Mouse (Mus musculus) CH12.LX (cell line): Measurements from ENCODE around the gene Tdrd12. TPM values are rescaled to one million over a fixed set of nuclear protein-coding genes. Genes with fewer than 3 reads are reported as not detected.

Experiments
- DNase-seq: peaks from one replicate; pipeline ENCODE4 v3.0.0-alpha.2; 2013; ENCODE audit errors: extremely low read depth
- H3K27ac ChIP-seq: 2 replicates; pipeline ENCODE4 v1.5.1; 2012; ENCODE audit warnings: low read depth, mild to moderate bottlenecking, control low read depth, moderate library complexity; ENCODE audit not compliant: insufficient read depth
- H3K27me3 ChIP-seq: replicated peaks from 2 replicates; pipeline ENCODE3; 2012; ENCODE audit warnings: inconsistent platforms
- H3K36me3 ChIP-seq, 2 experiments: replicated peaks in 1 of 2; 2 replicates each; pipeline versions ENCODE3 to v1.6.1; 2012; ENCODE audit warnings: inconsistent platforms in 1 of 2, low read length in 1 of 2, mild to moderate bottlenecking in 1 of 2, mixed read lengths in 1 of 2, moderate library complexity in 1 of 2; ENCODE audit not compliant: control insufficient read depth in 1 of 2, insufficient read depth in 1 of 2
- H3K4me1 ChIP-seq, 2 experiments: 2 replicates each; pipeline ENCODE4 v1.6.1; 2012; ENCODE audit warnings: inconsistent platforms in 1 of 2, moderate library complexity in 1 of 2; ENCODE audit not compliant: insufficient read depth in 2 of 2, control insufficient read depth in 1 of 2
- H3K4me2 ChIP-seq: 2 replicates; pipeline ENCODE4 v1.6.1; 2012; ENCODE audit warnings: low read depth, mild to moderate bottlenecking, control low read depth; ENCODE audit not compliant: poor library complexity, insufficient read depth, severe bottlenecking
- H3K4me3 ChIP-seq, 3 experiments: fragments of 150-350 bp in 1 of 3; sonication (generic) in 1 of 3; replicated peaks in 1 of 3; 2 replicates each; pipeline versions ENCODE3 to v1.5.1; 2011 to 2012; ENCODE audit warnings: low read depth in 2 of 3, low read length in 2 of 3, mild to moderate bottlenecking in 2 of 3, moderate library complexity in 2 of 3, control low read depth in 1 of 3, improper control_type of control experiment in 1 of 3, inconsistent platforms in 1 of 3, mixed read lengths in 1 of 3; ENCODE audit not compliant: poor library complexity in 1 of 3
- H3K79me2 ChIP-seq: replicated peaks from 2 replicates; pipeline ENCODE4 v1.6.1; 2012; ENCODE audit warnings: mild to moderate bottlenecking, moderate library complexity; ENCODE audit not compliant: control insufficient read depth, poor library complexity, insufficient read depth, severe bottlenecking; ENCODE audit errors: extremely low read depth
- H3K9ac ChIP-seq: 2 replicates; pipeline ENCODE4 v1.6.1; 2012; ENCODE audit warnings: low read depth, mild to moderate bottlenecking, control low read depth, moderate library complexity; ENCODE audit not compliant: insufficient read depth
- H3K9me3 ChIP-seq: replicated peaks from 2 replicates; pipeline ENCODE3; 2012; ENCODE audit warnings: low read length, inconsistent platforms, mixed read lengths
- CHD1 ChIP-seq: IDR thresholded peaks from 2 replicates; pipeline ENCODE4 v1.6.1; 2012; ENCODE audit warnings: low read depth, low read length, improper control_type of control experiment, inconsistent platforms
- CHD2 ChIP-seq: IDR thresholded peaks from 2 replicates; pipeline ENCODE4 v1.6.1; 2011; ENCODE audit warnings: low read length, improper control_type of control experiment
- CTCF ChIP-seq, 2 experiments: IDR thresholded peaks in 1 of 2; conservative IDR thresholded peaks in 1 of 2; 2 replicates each; pipeline ENCODE4 v1.5.1; 2011 to 2012; ENCODE audit warnings: low read depth in 2 of 2, low read length in 2 of 2, improper control_type of control experiment in 1 of 2, inconsistent platforms in 1 of 2, mild to moderate bottlenecking in 1 of 2, moderate library complexity in 1 of 2
- EP300 ChIP-seq: IDR thresholded peaks from 2 replicates; pipeline ENCODE4 v1.6.1; 2011; ENCODE audit warnings: low read length, improper control_type of control experiment
- HCFC1 ChIP-seq: IDR thresholded peaks from 2 replicates; pipeline ENCODE4 v1.6.1; 2012; ENCODE audit warnings: low read depth, mild to moderate bottlenecking, inconsistent platforms, low read length, improper control_type of control experiment
- JUND ChIP-seq: conservative IDR thresholded peaks from 2 replicates; pipeline ENCODE4 v1.6.1; 2011; ENCODE audit warnings: low read depth, low read length, improper control_type of control experiment
- KAT2A ChIP-seq: IDR thresholded peaks from 2 replicates; pipeline ENCODE4 v1.6.1; 2012; ENCODE audit warnings: low read length, improper control_type of control experiment, inconsistent platforms; ENCODE audit not compliant: insufficient replicate concordance
- MAZ ChIP-seq: IDR thresholded peaks from 2 replicates; pipeline ENCODE4 v1.6.1; 2012; ENCODE audit warnings: low read depth, mild to moderate bottlenecking, inconsistent platforms, low read length, improper control_type of control experiment, moderate library complexity
- MXI1 ChIP-seq: IDR thresholded peaks from 2 replicates; pipeline ENCODE4 v1.6.1; 2011; ENCODE audit warnings: mild to moderate bottlenecking, low read depth, low read length, improper control_type of control experiment
- MYC ChIP-seq: IDR thresholded peaks from 2 replicates; pipeline ENCODE4 v1.6.1; 2011; ENCODE audit warnings: low read depth, mild to moderate bottlenecking, improper control_type of control experiment, low read length
- NRF1 ChIP-seq: IDR thresholded peaks from 2 replicates; pipeline ENCODE4 v1.6.1; 2014; ENCODE audit warnings: low read depth, mild to moderate bottlenecking, inconsistent platforms, low read length, improper control_type of control experiment, moderate library complexity
- PAX5 ChIP-seq: IDR thresholded peaks from 2 replicates; pipeline ENCODE4 v1.6.1; 2012; ENCODE audit warnings: low read length, inconsistent platforms, mixed read lengths
- POLR2AphosphoS2 ChIP-seq: IDR thresholded peaks from 2 replicates; pipeline ENCODE4 v1.6.1; 2011; ENCODE audit warnings: low read depth, low read length, improper control_type of control experiment
- RAD21 ChIP-seq: IDR thresholded peaks from 2 replicates; pipeline ENCODE4 v1.6.1; 2011; ENCODE audit warnings: low read depth, mild to moderate bottlenecking, low read length, improper control_type of control experiment, moderate library complexity
- SIN3A ChIP-seq: IDR thresholded peaks from 2 replicates; pipeline ENCODE4 v1.6.1; 2012; ENCODE audit warnings: low read length, improper control_type of control experiment, inconsistent platforms
- SMC3 ChIP-seq: IDR thresholded peaks from 2 replicates; pipeline ENCODE4 v1.6.1; 2011; ENCODE audit warnings: low read depth, low read length, improper control_type of control experiment
- UBTF ChIP-seq: IDR thresholded peaks from 2 replicates; pipeline ENCODE4 v1.6.1; 2012; ENCODE audit warnings: low read depth, mild to moderate bottlenecking, inconsistent platforms, low read length, improper control_type of control experiment, moderate library complexity
- USF2 ChIP-seq: conservative IDR thresholded peaks from 2 replicates; pipeline ENCODE4 v1.6.1; 2011; ENCODE audit warnings: low read depth, low read length, improper control_type of control experiment
- ZC3H11A ChIP-seq: IDR thresholded peaks from 2 replicates; pipeline ENCODE4 v1.6.1; 2012; ENCODE audit warnings: low read depth, mild to moderate bottlenecking, inconsistent platforms, low read length, improper control_type of control experiment
- ZKSCAN1 ChIP-seq: IDR thresholded peaks from 2 replicates; pipeline ENCODE4 v1.6.1; 2012; ENCODE audit warnings: low read depth, inconsistent platforms, low read length, improper control_type of control experiment, borderline replicate concordance
- ZNF384 ChIP-seq: IDR thresholded peaks from 2 replicates; pipeline ENCODE4 v1.6.1; 2012; ENCODE audit warnings: low read depth, low read length, improper control_type of control experiment, inconsistent platforms
- dilution Hi-C: fragments of 300-500 bp; cut with MboI; formaldehyde crosslinking; loops from 2 replicates; pipeline ENCODE4 v1.14.3; 2020; ENCODE audit warnings: low sequenced_read_pairs; ENCODE audit not compliant: extremely low pct_unique_long_range_greater_than_20kb, extremely low pct_ligation_motif_present
- in situ Hi-C: fragments of 300-500 bp; cut with MboI; formaldehyde crosslinking; loops from 3 replicates; pipeline ENCODE4 v1.14.3; 2019; ENCODE audit warnings: low sequenced_read_pairs, low pct_ligation_motif_present, low pct_unique_long_range_greater_than_20kb, mixed read lengths
- polyA plus RNA-seq: library from polyadenylated mRNA; unstranded; fragments of >175 nt; gene quantifications from 2 replicates; pipeline ENCODE4 v1.2.1, GENCODE M21; 2012; ENCODE audit warnings: low read depth; ENCODE audit not compliant: insufficient read length
- total RNA-seq, 2 experiments: library from RNA; depleted of rRNA; stranded (reverse); fragments of 300-350 nt in 1 of 2; fragments of >200 nt in 1 of 2; gene quantifications; 2 replicates each; pipeline ENCODE4 v1.2.3; 2012 to 2014

The Tdrd12 gene
- total RNA-seq (2012; rRNA removed) (0.08 TPM in 1 of 2 replicates, not detected in the other), total RNA-seq (2014; rRNA removed) (0.21 TPM in 1 of 2 replicates, not detected in the other), polyA plus RNA-seq (0.19 and 0.42 TPM in 2 replicates)

DNA sequence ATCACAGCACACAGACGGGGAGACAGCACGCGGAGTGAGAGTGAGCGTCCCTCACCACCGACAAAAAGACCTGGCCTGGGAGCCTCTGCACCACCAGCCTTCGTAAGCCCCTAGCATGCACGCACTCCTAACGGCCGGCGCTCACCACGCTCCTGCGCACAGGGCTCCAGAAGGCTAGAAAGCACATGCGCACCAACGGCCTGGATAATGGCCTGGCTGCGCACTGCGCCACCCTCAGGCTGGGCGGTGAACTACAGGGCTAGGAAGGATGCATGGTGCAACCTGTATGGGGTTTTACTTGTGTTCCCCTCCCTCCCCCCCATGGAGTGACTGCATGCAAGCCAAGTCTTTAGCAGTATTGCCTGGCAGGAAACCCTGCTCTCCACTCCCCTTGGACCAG, at the start of gene Tdrd12:
Tdrd12 (minus strand) TSS at position 184 of the 400 bp plus-strand sequence.
- Histone ChIP-seq H3K36me3 (no peaks in the 10 kb centered on the region), H3K4me2 (no peak within 1 kb of the TSS), H3K9ac (no peak within 1 kb of the TSS), H3K27me3 (no peaks in the 10 kb centered on the region), H3K27ac (no peak within 1 kb of the TSS), H3K79me2 (no peaks in the 10 kb centered on the region), H3K4me3 (no peak within 1 kb of the TSS)
- in situ Hi-C loops, result no loop called here
- dilution Hi-C loops, result no loop called here
- TF ChIP-seq PAX5, result no peak
- TF ChIP-seq CTCF (conservative IDR thresholded peaks at IDR 0.05 in 1 of 2, IDR thresholded peaks at IDR 0.05 in 1 of 2; ENCODE audit: low read depth in 2 of 2, low read length in 2 of 2), result peak; percentile 16 to 41; a peak in 2 of 4 replicates
- TF ChIP-seq, all 38 proteins: peak for 1
- Histone ChIP-seq H3K4me1 (peaks cover 0 to 6% of the 10 kb centered on the region in 2 experiments; a peak in 1 of 4 replicates), H3K9me3 (no peaks in the 10 kb centered on the region)
- peak; percentile 18 for DNase-seq

GRCm38 (mm10) chr7:35586906-35587445, 49.4 kb upstream of the Tdrd12 start:
- dilution Hi-C loops, result no loop called here

DNA sequence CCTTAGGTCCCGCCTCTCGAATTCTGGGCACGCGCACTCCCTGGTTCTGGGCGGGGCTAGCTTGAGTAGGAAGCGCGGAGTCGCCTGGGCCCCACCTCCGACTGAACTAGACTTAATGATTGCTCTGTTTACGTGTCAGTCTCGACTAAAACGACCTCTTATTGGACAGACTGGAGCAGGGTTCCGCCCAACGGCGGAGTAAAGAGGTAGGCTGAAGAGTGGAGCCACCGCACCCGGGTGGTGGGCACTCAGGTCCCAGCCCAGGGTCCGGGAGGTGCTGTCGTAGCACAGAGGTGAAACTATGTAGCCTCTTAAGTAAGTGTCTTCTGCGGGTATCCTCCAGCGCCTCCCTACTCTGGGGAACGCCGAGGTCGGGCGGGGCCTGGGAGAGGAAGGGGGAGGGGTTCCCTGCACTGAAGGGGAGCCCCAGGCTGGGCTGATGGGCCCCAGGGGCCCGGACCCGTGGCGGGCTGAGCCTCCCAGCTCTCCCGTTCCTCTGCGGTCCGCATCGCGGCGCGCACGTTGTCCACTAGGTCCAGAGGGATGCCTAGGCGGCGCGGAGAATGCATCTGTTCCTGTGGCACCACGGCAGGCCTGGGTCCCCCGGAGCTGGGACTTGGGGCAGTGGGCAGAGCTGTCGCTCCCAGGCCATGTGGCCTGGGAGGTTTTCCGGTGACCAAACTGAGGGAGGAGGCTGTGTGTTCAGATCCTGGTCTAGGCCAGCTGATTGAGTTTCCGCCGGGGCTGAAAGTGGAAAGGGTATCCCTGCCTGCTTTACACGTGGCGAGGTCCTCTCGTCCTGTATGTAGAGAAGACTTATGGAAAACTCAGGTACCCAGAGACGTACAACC, 48.7 kb upstream of the Tdrd12 start, which contains the start of gene Ankrd27:
Ankrd27 (plus strand) TSS at position 190 of the 851 bp plus-strand sequence.
- Histone ChIP-seq H3K4me1 (peaks cover 8 to 34% of the 10 kb centered on the region in 2 experiments), H3K4me2 (peak within 1 kb of the TSS; percentile 89), H3K9me3 (peaks cover 4% of the 10 kb centered on the region), H3K36me3 (peaks cover 0 to 12% of the 10 kb centered on the region in 2 experiments), H3K4me3 (peak within 1 kb of the TSS; percentile 77 to 80 (median 79)), H3K27ac (no peak within 1 kb of the TSS), H3K27me3 (peaks cover 19% of the 10 kb centered on the region), H3K9ac (peak within 1 kb of the TSS; percentile 55), H3K79me2 (peaks cover 4% of the 10 kb centered on the region; the same call in 1 of the 2 replicates)
- dilution Hi-C loops (no loop called here), in situ Hi-C loops (loop anchor here (5.0 kb wide), 1 partner anchor 41 kb away; no protein-coding TSS in a partner anchor)
- peak; percentile 97 for DNase-seq
- no peak for TF ChIP-seq CHD1
- TF ChIP-seq MXI1, result 0 out of 2 replicates have a peak, but pooled peaks have one; percentile 38
- peak; percentile 79 for TF ChIP-seq NRF1
- TF ChIP-seq ZKSCAN1, result no peak
- no peak for TF ChIP-seq ZNF384
- no peak for TF ChIP-seq USF2
- no peak for TF ChIP-seq EP300
- peak; percentile 44; the same call in 1 of the 2 replicates for TF ChIP-seq UBTF
- TF ChIP-seq PAX5, result no peak
- no peak for TF ChIP-seq RAD21
- no peak for TF ChIP-seq CTCF (conservative IDR thresholded peaks at IDR 0.05 in 1 of 2, IDR thresholded peaks at IDR 0.05 in 1 of 2; ENCODE audit: low read depth in 2 of 2, low read length in 2 of 2)
- no peak for TF ChIP-seq POLR2AphosphoS2
- peak; percentile 92 for TF ChIP-seq CHD2
- no peak; the same call in 1 of the 2 replicates for TF ChIP-seq SIN3A
- no peak for TF ChIP-seq JUND
- TF ChIP-seq MYC, result peak; percentile 79
- no peak for TF ChIP-seq KAT2A
- 0 out of 2 replicates have a peak, but pooled peaks have one; percentile 44 for TF ChIP-seq HCFC1
- TF ChIP-seq MAZ, result peak; percentile 50; the same call in 1 of the 2 replicates
- no peak for TF ChIP-seq ZC3H11A

More at GRCm38 (mm10) chr7:35586906-35587445, 49.4 kb upstream of the Tdrd12 start:
- Histone ChIP-seq H3K27me3 (peaks cover 16% of the 10 kb centered on the region), H3K27ac (no peak overlapping the region), H3K4me3 (peak overlapping the region; percentile 77 to 80 (median 78)), H3K36me3 (peaks cover 6 to 19% of the 10 kb centered on the region in 2 experiments), H3K4me2 (peak overlapping the region; percentile 56), H3K9ac (peak overlapping the region; percentile 55), H3K79me2 (peaks cover 4% of the 10 kb centered on the region; the same call in 1 of the 2 replicates), H3K4me1 (peaks cover 8 to 34% of the 10 kb centered on the region in 2 experiments), H3K9me3 (peaks cover 4% of the 10 kb centered on the region)
- in situ Hi-C loops, result loop anchor here (5.0 kb wide), 1 partner anchor 40 kb away; no protein-coding TSS in a partner anchor
- DNase-seq, result no peak
- TF ChIP-seq SMC3 (no peak), ZKSCAN1 (peak; percentile 53)
